In the genomic region with DNA sequence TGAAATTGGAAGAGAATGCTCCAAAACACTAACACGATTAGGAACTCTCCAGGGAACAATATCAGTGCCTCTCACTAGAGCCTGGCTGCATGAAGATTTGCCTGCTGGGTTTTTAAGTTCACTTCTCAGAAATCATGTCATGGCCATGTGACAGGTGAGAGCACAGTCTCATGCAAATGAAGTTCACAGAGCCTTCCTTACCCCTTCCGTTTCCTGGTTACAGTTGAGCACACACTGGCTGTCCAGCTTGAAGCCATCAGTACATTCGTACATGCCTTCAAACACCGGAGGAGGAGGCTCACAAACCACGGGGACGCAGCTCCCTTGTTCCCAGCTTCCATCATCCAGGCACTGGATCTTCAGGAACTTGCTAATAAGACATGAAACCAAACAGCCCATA, we compare ENCODE assay signal across 14 mouse cellular contexts.
"Had no signal": no experiment of that assay in that cellular context is flagged by ENCODE, and none has a peak within 500 bp of the region (broad histone marks: within the 10 kb centered on the region; RNA-seq: fewer than 3 reads in every experiment).

No protein-coding gene starts in this region.

- H3K4me3 ChIP-seq: limb, embryonic 10.5 days; liver, embryonic 15.5 days; midbrain, embryonic 10.5 days; neural tube, embryonic 13.5 days had no signal

- ATAC-seq: intestine, embryonic 16.5 days; lung, postnatal 0 days had no signal

- H3K4me1 ChIP-seq: limb, embryonic 10.5 days; liver, embryonic 15.5 days; midbrain, embryonic 10.5 days; neural tube, embryonic 13.5 days had no signal

- DNase-seq: kidney, adult 8-10 months; kidney, postnatal 14 days; lung, adult 2 months; lung, postnatal 4 days; midbrain, embryonic 14.5 days; spleen, adult 18-20 months; thymus, adult 2 months; thymus, postnatal 25 days had no signal

- H3K27me3 ChIP-seq: liver, embryonic 15.5 days; neural tube, embryonic 13.5 days had no signal

- H3K27ac ChIP-seq: limb, embryonic 10.5 days; liver, embryonic 15.5 days; midbrain, embryonic 10.5 days; neural tube, embryonic 13.5 days had no signal

- H3K36me3 ChIP-seq: limb, embryonic 10.5 days; liver, embryonic 15.5 days; midbrain, embryonic 10.5 days; neural tube, embryonic 13.5 days had no signal
